Mouse (Mus musculus) myocyte (in vitro differentiated cells): ENCODE data around the gene Eya4.

Experiments
- MYOG ChIP-seq, 3 experiments: IDR thresholded peaks; one replicate each; pipeline ENCODE4 v1.6.1; 2011; ENCODE audit warnings: control low read depth in 2 of 3, low read depth in 2 of 3, mild to moderate bottlenecking in 2 of 3; ENCODE audit not compliant: insufficient read length in 2 of 3, control insufficient read depth in 1 of 3, insufficient read depth in 1 of 3
- POLR2A ChIP-seq: IDR thresholded peaks from one replicate; pipeline ENCODE4 v1.6.1; 2011; ENCODE audit warnings: low read depth, mild to moderate bottlenecking, control low read depth, moderate library complexity; ENCODE audit not compliant: insufficient read length
- POLR2AphosphoS2 ChIP-seq: IDR thresholded peaks from one replicate; pipeline ENCODE4 v1.6.1; 2011; ENCODE audit warnings: low read depth, control low read depth; ENCODE audit not compliant: insufficient read length

GRCm38 (mm10) chr10:23233425-23233824, 117.2 kb downstream of the Eya4 start:
- TF ChIP-seq POLR2A (no peak), MYOG (IDR thresholded peaks at IDR 0.05; ENCODE audit: control insufficient read depth in 1 of 3, insufficient read depth in 1 of 3, insufficient read length in 2 of 3, low read depth in 2 of 3) (no peak), POLR2AphosphoS2 (no peak)
